Mouse (Mus musculus) NIH3T3 (cell line): Measurements from ENCODE around the gene Slc29a1.

ENCODE experiments used
- DNase-seq: peaks from one replicate; pipeline ENCODE4 v3.0.0-alpha.2; 2012; ENCODE audit warnings: low read depth

Gene Slc29a1

GRCm38 (mm10) chr17:45612008-45612407 is 12.6 kb upstream of the Slc29a1 start:
- DNase-seq = no peak

- peak; percentile 45 for DNase-seq
These were observed 10.9 kb upstream of the Slc29a1 start for GRCm38 (mm10) chr17:45610144-45610866.

- DNase-seq = no peak
These were observed 9.0 kb upstream of the Slc29a1 start for GRCm38 (mm10) chr17:45608396-45608795.

GRCm38 (mm10) chr17:45606992-45607879 is 7.8 kb upstream of the Slc29a1 start:
- DNase-seq = no peak

GRCm38 (mm10) chr17:45602984-45603383 is 3.6 kb upstream of the Slc29a1 start:
- no peak for DNase-seq

GRCm38 (mm10) chr17:45601877-45602304 is 2.5 kb upstream of the Slc29a1 start, which contains the start of gene Mymx:
Gene Mymx (minus strand): TSS chr17:45602102.
- DNase-seq = peak; percentile 35

- no peak for DNase-seq
These were observed 1.9 kb upstream of the Slc29a1 start for GRCm38 (mm10) chr17:45601325-45601724.

GRCm38 (mm10) chr17:45600267-45600666 is 861 bp upstream of the Slc29a1 start:
- DNase-seq = no peak

GRCm38 (mm10) chr17:45598891-45599290 is 515 bp downstream of the Slc29a1 start:
- no peak for DNase-seq

GRCm38 (mm10) chr17:45598376-45598775 is 1.0 kb downstream of the Slc29a1 start:
- DNase-seq = no peak

- peak; percentile 76 for DNase-seq
These were observed 1.6 kb downstream of the Slc29a1 start for GRCm38 (mm10) chr17:45597787-45598186.

- DNase-seq = peak; percentile 91
These were observed 2.6 kb downstream of the Slc29a1 start for GRCm38 (mm10) chr17:45596631-45597396.

GRCm38 (mm10) chr17:45595736-45596390 is 3.5 kb downstream of the Slc29a1 start:
- DNase-seq = peak; percentile 27

GRCm38 (mm10) chr17:45594881-45595735 is 4.3 kb downstream of the Slc29a1 start:
- peak; percentile 67 for DNase-seq

- no peak for DNase-seq
These were observed 5.2 kb downstream of the Slc29a1 start for GRCm38 (mm10) chr17:45594195-45594594.

GRCm38 (mm10) chr17:45593479-45593878 is 5.9 kb downstream of the Slc29a1 start:
- no peak for DNase-seq

GRCm38 (mm10) chr17:45592606-45593431 is 6.6 kb downstream of the Slc29a1 start:
- DNase-seq = peak; percentile 38

- DNase-seq = no peak
These were observed 7.5 kb downstream of the Slc29a1 start for GRCm38 (mm10) chr17:45591701-45592605.

GRCm38 (mm10) chr17:45590410-45590809 is 9.0 kb downstream of the Slc29a1 start:
- DNase-seq = no peak
